Mouse (Mus musculus) ES-Bruce4 (cell line): ENCODE results near the gene Mical2.

Source experiments
- CTCF ChIP-seq: IDR thresholded peaks from one replicate; pipeline ENCODE4 v1.8.1; 2011; ENCODE audit warnings: low read depth, low read length
- POLR2A ChIP-seq: IDR thresholded peaks from one replicate; pipeline ENCODE4 v1.8.1; 2011; ENCODE audit warnings: low read length; ENCODE audit not compliant: insufficient read depth

GRCm38 (mm10) chr7:112176627-112177026, 49.0 kb upstream of the Mical2 start:
- TF ChIP-seq CTCF (no peak), POLR2A (no peak)
